Mouse (Mus musculus): Measurements from ENCODE around the gene Exoc7.
"Not testable (repeated sequence)": the region's sequence is repeated elsewhere in the genome, so short reads cannot be mapped to it uniquely, and the experiment has no call there.

The Exoc7 gene

DNA sequence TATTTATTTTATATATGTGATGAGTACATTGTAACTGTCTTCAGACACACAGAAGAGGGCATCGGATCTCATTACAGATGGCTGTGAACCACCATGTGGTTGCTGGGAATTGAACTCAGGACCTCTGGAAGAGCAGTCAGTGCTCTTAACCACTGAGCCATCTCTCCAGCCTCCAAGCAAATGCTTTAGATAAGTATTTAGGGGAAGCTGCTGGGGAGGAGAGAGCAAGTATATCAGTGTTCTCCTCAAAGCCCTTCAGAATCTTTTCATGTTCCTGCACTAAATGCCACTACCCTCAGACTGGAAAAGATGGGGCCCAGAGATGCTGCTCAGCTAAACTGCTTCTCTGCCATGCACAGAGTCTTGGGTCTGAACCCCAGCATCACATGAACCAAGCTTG lies 29.8 kb downstream of the Exoc7 start:
- DNase-seq (ENCODE audit: low spot score) = not testable (repeated sequence)

DNA sequence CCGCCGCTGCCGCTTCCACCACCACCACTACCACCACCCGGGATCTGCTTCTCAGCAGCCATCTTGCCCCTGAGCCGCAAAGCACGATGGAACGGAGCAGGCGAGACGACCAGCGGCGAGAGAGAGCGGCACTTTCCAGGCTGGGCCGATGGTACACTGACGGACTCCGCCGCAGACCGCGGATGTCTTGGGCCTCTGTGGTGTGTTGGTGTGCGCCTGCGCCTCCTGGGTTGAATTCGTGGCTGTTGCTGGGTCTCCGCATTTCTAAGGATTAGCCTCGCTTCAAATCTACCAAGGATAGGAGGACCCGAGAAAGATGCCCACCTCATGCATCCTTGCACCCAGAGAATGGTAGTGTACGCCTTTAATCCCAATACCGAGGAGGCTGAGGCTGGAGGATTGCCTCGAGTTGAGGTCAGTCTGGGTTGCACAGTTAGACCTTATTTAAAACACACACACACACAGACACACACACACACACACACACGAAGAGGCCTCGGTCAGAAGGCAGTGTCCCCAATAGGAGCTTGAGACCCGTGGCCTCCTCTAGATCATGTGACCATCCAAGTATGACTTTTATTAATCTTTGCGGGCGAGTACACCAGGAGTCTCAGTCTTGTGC lies 32.9 kb downstream of the Exoc7 start, which contains the start of gene Srp68:
Gene Srp68, minus strand, starts transcription at position 173 of the 622 bp plus-strand sequence.
- peak; percentile 94 for DNase-seq (ENCODE audit: low spot score)

DNA sequence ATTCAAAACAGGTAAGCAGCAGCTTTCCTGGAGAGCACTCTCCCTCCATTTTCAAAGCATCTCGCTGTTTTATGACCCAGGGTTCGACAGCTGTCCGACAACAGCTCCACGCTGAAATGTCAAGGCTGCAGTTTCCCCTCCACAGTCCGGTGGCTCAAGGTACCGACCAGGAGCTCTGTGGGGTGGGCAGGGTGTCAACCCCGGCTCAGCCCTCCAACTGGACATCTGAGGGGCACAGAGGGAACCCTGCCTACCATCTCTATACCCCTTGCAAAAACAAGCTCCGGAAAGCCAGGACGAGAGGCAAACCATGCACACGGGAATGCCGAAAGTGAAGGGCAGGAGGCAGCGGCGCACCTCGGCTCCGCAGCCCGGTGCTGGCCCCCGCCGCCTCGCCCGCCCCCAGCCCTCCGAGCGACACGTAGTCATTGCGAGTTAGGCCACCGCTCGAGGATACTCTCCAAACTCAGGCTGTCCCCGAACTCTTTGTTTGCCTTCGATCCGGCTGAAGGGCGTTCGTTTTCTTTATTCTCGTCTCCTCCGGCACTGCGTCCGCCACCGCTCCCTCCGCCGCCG lies 33.5 kb downstream of the Exoc7 start:
- DNase-seq (ENCODE audit: low spot score) = no peak

DNA sequence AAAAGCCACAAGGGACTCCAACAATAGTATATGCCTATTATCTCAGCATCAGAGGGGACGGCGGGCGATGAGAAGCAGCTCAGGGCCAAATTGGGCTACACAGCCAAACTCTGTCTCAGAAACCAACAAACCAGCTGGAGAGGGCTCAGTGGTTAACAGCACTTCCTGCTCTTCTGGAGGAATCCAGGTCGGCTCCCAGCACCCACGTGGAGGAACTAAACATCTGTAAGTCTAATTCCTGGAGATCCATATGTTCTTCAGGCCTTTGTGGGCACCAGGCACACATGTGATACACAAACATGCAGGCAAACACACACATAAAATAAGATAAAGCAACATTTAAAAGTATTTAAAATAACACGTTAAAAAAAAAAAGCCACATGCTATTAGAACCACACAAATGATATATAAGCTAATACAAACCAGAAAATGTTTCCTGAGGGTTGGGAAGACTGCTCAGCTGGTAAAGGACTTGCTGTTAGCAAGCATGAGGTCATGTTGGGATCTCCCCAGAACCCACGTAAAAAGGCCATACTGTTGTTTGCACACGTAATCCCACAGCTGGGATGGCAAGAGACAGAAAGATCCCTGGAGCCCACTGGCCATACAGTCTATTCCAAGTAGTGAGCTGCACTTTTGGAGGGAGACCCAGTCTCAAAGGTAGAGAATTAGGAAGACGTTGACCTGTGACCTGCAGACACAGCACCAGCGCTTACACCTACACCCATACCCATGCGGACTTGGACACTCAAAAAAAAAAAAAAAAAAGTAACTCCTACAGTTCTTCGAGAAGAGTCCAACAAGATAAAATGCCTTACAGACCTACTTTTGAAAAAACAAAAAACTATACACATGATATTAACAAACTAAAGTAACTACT lies 34.2 kb downstream of the Exoc7 start:
- DNase-seq (ENCODE audit: low spot score) = no peak

DNA sequence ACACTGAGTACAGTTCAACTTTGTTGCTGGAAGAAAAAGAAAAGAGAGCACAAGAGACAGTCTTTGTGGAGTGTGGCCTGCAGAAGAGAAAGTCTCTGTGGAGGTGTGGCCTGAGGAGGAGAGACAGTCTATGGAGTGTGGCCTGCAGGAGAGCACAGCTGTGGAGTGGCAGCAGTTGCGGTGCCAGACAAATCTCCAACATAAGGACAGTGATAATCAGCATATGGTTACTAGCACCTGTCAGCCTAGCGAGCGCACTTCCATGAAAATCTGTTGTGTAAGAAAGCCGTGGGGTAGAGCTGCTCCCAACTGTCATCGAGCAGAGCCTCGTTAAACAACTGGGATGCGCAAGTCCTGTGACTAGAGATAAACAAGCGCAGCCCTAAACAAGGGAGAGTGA lies 37.5 kb downstream of the Exoc7 start:
- no peak for DNase-seq (ENCODE audit: low spot score)

DNA sequence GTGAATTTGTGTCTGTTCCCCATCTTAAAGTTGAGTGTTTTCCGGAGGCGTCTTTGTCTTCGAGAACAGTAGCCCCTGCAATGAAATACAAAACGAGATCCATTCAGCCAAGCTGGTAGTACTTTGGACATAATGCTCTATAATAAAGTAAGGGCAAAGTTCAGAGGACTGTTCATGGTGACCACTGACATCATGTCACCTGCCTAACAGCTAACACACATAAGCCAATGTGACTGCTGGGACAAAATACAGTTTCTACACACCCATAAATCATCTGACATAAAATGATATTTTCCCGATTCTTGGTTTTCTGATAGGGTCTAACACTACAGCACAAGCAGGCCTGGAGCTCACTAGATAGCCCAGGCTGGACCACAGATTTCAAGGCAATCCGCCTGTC lies 38.7 kb downstream of the Exoc7 start:
- no peak for DNase-seq (ENCODE audit: low spot score)

DNA sequence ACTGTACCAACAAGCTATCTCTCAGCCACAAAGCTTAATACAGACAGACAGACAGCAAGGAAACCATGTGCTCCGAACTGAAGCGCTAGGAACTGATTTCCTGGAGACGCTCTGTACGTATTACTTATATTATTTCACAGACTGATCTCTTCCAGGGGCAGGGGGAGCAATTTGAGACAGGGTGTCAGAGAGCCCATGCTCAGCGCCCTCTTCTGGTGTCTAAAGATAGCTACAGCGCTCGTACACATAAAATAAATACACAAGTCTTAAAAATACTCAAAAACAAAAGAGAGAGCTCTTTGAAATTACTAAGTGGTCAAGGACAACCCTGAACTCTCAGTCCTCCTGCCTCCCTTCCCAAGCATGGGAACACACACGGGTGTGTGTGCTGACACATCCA lies 39.4 kb downstream of the Exoc7 start:
- no peak for DNase-seq (ENCODE audit: low spot score)

DNA sequence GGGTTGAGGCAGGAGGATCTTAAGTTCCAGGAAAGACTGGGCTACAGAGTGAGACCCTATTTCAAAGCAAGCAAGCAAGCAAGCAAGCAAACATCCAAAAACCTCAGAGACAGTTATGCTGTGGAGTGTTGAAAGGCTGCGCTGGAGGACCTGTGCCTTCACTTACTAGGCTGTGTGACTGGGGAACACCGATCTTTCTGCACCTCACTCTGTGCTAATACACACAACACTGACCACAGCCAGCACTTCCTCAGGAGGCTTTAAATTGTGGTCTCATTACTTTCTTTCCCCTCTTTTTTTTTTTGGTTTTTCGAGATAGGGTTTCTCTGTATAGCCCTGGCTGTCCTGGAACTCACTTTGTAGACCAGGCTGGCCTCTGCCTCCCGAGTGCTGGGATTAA lies 41.2 kb downstream of the Exoc7 start:
- DNase-seq (ENCODE audit: low spot score) = no peak

DNA sequence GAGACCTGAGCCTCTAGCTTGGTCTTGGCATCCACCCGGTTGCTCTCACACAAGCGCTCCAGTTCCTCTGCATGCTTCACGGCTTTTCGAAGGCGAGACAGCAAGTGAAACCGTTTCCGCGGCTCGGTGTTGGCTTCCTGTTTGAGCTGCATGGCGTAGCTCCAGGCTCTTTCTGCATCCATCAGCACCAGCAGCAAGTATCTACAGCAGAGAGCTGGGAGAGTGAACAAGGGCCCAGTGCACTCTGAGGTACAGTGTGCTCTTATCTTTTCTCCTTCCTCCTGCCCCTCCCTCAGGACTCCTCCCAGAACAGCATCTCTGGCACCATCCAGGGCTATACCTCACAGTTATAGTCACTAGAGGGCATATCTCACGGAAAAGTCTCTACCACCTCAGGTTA lies 41.7 kb downstream of the Exoc7 start:
- DNase-seq (ENCODE audit: low spot score) = no peak

DNA sequence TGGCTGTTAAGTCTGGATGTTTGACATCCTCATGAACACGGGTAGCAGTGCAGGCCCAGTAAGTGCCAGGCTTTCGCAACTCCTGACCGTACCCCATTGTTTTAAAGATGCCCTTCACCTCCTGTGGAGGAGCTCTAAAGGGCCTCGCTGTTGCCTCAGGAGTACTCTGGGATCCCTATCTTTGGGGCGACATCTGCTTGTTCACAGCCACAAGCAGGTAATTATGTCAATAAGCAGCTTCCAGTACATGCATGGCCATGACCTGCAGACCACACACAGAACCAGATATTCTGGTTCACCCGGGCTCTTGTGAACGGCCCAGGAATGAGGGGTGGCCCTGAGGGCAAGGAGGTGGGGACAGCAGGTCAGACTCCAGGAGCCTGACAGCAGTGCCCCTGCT lies 46.8 kb downstream of the Exoc7 start:
- DNase-seq (ENCODE audit: low spot score) = no peak

DNA sequence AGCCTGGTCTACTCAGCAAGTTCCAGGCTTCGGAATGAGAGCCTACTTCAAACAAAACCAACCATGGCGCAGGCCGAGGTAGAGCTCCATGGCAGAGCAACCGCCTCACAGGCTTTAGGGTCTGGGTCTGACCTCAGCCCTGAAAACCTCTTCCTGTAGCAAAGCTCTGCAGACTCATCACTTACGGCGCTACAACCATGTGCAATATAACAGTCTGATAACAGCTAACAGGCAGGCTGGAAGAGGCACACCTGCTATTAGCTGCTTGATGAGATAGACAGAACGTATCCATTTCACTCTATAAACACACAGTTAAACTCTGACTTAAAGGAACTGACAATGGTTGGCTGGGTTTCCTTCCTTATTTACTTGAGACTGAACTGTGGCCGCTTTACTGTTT lies 47.6 kb downstream of the Exoc7 start:
- no peak for DNase-seq (ENCODE audit: low spot score)

DNA sequence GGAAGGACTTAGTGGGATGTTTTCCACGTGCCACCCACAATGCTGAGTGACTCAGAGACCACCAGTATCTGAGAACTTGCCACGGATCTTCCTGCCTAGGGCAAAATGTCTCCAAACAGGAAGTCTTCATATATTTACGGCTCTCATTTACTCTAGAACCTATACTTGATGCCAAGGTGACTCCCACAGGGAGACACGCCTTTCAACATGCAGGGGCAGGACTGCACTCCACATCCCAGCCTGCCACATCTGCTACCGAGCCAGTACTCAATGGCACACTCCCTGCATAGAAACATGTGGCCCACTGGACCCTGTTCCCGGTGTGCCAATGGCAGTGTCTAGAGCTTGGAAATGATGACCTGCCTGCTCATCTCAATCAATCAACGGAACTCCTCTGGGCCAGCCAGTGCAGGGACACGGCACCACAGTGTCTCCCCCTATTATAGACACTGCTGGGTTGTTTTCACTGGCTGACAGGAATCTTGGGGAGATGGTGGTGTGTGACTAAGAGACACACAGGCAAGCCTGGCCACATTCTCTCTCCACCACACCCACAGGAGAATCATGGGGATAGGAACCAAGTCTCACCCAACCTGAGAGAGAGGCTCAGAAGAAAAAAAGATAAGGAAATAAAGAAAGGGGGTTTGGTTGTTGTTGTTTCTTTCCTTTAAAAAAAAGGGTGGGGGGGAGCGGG lies 50.9 kb downstream of the Exoc7 start:
- DNase-seq (ENCODE audit: low spot score) = no peak

DNA sequence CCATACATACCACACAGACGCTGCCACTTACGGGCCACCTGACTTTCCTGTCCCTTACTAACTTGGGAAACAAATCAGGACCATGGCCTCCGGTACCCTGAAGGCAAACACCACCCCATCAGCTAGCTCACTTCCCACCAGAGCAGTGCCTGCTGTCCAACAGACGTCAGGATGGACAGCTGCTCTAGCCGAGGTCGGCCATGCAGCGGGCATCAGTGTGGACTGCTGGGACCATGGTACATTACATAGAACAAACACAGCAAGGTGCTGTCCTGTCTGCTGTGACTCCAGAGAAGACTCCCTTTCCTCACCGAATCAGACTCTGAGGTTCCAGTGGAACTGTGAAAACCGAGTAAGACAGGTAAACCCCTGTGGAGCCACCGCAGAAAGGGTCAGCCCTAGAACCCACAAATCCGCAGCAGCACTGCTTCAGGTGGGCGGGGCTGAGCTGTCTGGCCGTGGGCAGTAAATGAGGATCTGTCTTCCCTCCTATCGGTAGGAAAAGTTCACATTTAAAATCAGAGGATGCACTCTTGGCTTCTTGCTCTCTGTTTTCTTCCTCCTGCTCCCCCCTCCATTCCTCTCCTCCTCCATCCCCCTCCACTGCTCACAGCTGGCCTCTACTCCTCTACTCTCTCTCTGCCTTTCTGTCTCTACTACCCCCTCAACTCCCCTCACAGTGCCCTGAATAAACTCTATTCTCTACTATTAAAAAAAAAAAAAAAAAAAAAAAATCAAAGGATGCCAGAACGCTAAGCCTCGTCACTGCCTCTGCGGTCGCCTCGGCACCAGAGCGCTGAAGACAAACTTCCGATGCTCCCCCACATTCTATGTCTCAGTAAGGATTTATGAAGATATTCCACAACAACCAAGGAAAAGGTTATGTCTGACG lies 51.7 kb downstream of the Exoc7 start:
- DNase-seq (ENCODE audit: low spot score) = no peak

DNA sequence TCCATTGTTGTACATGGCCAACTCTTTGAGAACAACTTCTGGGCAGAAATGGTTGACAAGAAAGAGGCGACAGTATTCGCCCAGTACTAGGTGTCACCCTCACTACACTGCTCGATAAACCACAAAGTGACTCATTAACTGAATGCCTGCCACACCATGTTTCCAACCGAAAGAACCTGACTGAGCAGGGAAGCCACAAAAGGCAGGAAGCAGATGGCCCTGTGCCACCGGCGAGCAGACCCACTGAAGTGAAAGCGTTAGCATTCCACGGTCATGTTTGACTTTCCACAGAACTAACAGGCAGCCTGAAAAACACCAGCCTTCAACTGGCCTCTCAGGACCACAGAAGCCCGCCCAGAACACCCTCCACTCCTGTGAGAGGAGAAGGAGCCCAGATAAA lies 52.4 kb downstream of the Exoc7 start:
- no peak for DNase-seq (ENCODE audit: low spot score)

DNA sequence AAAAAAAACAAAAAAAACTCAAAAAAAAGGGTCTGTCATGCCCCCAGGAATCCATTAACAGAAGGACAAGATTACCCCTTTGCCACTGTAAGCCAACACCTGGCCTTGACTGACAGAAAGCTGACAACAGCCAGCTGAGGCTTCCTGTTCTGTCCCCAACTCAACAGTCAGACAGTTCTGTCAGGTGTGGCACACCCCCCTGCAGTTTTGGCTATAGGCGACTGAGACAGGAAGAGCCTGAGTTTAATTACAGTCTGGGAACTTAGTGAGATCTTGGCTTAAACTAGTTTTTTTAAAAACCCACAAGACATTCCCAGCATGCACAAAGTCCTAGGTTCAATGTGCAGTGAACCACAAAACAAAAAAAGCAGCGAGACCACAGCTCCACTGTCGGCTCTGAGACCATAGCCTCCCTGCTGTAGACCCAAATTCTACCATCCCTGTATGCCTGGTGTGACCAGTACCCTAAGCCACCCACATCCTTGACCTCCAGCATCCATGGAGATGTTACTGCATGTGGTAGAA lies 53.9 kb downstream of the Exoc7 start:
- no peak for DNase-seq (ENCODE audit: low spot score)

DNA sequence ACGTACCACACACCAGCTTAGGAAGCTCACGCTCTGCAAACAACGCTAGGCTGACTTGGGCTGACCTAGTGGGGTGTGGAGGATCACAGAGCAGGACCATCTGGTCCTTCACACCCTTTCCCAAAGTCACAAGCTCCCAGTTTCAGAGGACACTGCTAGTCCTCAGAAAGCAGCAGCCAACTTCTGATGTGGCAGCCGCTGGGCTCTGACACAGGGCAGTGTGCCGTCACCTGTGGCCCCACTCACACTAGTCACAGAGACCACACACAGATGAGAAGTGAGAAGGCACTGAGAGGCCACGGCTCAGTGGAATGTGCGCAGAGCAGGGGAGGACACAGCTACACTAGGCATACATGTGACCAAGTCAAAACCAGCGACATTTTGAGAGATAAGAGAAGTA lies 56.1 kb downstream of the Exoc7 start:
- DNase-seq (ENCODE audit: low spot score) = no peak

DNA sequence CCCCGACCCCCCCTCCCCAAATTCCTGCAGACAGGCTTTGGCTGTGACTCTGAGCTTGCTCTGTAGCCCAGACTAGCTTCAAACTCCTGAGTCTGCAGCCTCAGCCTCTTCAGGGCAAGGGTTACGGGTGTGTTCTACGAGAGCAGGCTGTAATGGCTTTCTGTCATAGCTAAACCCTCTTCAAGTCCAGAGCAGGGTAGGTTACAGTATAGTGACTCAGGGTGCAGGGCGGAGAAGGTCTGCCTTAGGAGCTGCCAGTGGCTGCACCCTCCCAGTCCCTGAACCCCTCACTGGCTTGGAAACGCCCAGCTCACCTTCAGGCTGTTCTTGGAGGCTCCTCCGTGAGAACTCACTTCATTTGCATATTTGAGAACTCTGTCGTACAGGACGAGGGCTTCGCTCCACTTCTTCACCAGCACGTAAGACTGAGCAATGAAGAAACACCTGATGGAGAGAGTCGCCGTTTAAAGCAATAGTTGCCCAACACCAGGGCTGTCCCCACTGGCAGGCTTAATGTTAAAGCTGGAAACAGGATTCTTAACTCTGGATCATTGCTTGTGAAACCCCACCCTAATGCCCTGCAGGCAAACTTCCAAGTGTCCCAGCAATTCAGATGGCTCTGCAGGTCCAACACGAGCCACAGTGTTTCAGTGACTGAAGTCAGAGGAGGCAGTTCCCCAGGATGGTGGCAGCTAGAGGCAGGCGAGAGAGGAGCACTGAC lies 59.4 kb downstream of the Exoc7 start:
- DNase-seq (ENCODE audit: low spot score) = no peak

DNA sequence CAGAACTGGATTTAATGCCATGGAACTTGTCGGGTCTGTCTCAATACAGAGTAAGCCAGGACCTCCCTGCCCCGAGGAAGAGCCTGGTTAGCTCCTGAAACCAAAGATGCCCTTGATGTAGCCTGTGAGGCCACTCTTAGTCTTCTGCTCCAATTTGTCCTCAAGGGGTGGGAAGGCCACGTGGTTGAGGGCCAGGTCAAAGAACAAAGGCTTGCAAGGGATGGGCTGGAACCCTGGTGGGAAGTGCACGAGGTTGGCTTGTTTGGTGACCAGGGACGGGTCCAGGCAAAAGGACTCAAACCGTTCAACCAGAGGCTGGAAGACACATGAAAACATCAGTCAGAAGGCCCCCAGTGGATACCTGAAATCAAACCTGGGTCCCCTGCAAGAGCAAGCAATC lies 61.4 kb downstream of the Exoc7 start:
- DNase-seq (ENCODE audit: low spot score) = no peak

DNA sequence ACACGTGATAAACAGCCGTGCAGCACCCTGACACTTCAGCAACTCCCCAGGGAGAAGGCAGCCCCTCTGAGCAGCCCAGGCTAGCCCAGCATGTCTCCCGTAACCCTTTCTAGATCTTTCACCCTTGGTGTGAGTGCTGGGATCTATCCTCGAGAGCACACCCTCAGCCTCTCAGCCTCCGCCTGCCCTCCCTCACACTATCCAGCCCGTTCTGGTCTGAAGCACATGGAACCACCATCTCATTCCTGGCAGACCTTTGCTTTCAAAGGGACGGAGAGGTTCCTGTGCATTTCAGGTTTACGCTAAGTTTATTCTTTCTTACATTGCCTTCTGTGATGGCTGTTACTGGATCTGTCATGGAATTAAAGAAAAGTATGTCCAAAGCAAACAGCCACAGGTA lies 62.5 kb downstream of the Exoc7 start:
- no peak for DNase-seq (ENCODE audit: low spot score)

DNA sequence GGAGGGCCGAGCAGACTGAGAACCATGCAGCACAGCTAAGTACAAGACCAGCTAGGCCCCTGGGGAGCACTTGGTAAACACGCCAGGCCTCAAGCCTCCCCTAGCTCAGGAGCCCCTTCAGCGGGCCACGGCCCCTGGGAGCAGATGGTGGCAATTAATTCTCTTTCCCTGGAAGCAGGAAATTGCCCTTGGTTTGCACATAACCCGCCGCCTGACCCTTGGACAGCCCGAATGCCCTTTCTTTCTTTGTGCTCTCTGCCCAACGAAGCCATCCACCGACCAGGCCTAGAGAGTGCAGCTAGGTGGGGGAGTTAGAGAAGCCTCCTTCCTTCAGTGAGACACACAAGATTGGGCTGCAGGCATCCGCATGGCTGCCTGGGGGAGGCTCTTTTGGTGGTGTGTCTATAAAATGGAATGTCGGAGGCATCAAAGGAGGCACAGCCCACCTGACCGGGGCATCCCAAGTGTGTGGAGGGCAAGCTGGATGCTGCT lies 65.2 kb downstream of the Exoc7 start:
- DNase-seq (ENCODE audit: low spot score) = no peak

DNA sequence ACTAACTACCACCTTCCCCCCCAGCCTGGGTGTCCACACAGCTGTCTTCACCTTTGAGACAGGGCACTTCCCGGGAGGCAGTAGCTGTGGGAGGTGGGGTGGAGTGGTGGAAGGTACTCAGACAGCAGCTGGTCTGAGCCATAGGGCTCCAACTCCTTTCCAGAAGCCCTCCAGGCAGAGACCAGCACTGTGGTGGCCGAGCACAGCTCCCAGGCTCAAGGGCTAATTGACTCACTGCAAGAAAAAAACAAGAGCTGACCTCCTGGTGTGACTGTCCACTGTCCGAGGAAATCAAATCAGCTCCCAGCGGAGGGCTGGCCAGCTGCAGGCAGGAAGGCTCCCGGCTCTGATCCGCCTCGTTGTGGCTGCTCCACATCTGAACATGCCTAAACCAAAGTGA lies 67.2 kb downstream of the Exoc7 start:
- no peak for DNase-seq (ENCODE audit: low spot score)
